Mouse (Mus musculus): ENCODE results near the gene Tom1l2. TPM values are rescaled to one million over a fixed set of nuclear protein-coding genes. Genes with fewer than 3 reads are reported as not detected.
A peak's percentile ranks its signal among the peaks of the same experiment; 100 is the strongest.

Gene Tom1l2
- polyA plus RNA-seq, 1 experiment from 2014 or later = 61.4 TPM

- H3K36me3 ChIP-seq = no peaks in the 10 kb centered on the region; the same call in 1 of the 2 replicates
- H3K4me2 ChIP-seq = peak overlapping the region; percentile 98
- H3K27me3 ChIP-seq = no peaks in the 10 kb centered on the region
- H3K4me3 ChIP-seq = peak overlapping the region; percentile 68
- WGBS = under 1% methylated on average over 42 of the region's 42 CpGs
- no peaks in the 10 kb centered on the region for H3K9me3 ChIP-seq
- H3K4me1 ChIP-seq (replicated peaks) = peaks cover 98% of the 10 kb centered on the region
- peak overlapping the region; percentile 93 for H3K9ac ChIP-seq
- peak overlapping the region; percentile 100 for H3K27ac ChIP-seq (replicated peaks)
- ATAC-seq (ENCODE audit: low read depth) = peak; percentile 58
Measured at GRCm38 (mm10) chr11:60176975-60177657, 175.6 kb downstream of the Tom1l2 start.

Small RNA genes within 50 kb of the gene (microRNA-seq; reads per million reads assigned to microRNA genes)
- not detected for gene Gm27711
- 1.0 reads per million for gene Mir6921
- gene Mir6922 = not detected

Other genes with a start within 250 kb of the Tom1l2 start
- gene Rai1, start 247.9 kb downstream of the Tom1l2 start, polyA plus RNA-seq (2015; fragmentation: Nextera tagmentation; extraction: Ambion mirVana) = 29.9 and 30.0 TPM in 2 replicates
- gene Srebf1, start 130.3 kb downstream of the Tom1l2 start, polyA plus RNA-seq (2015; fragmentation: Nextera tagmentation; extraction: Ambion mirVana) = 30.6 and 38.5 TPM in 2 replicates
- gene Drc3, start 424 bp upstream of the Tom1l2 start, polyA plus RNA-seq (2015; fragmentation: Nextera tagmentation; extraction: Ambion mirVana) = 3.8 TPM in 2 replicates
- 19.2 and 20.2 TPM in 2 replicates for gene Gid4, start 64.2 kb upstream of the Tom1l2 start, polyA plus RNA-seq (2015; fragmentation: Nextera tagmentation; extraction: Ambion mirVana)
- gene Atpaf2, start 65.6 kb upstream of the Tom1l2 start, polyA plus RNA-seq (2015; fragmentation: Nextera tagmentation; extraction: Ambion mirVana) = 39.4 and 41.2 TPM in 2 replicates
- 92.5 and 99.3 TPM in 2 replicates for gene Drg2, start 101.7 kb upstream of the Tom1l2 start, polyA plus RNA-seq (2015; fragmentation: Nextera tagmentation; extraction: Ambion mirVana)
- gene Myo15, start 116.4 kb upstream of the Tom1l2 start, polyA plus RNA-seq (2015; fragmentation: Nextera tagmentation; extraction: Ambion mirVana) = 0.15 and 0.21 TPM in 2 replicates
- gene Alkbh5, start 183.5 kb upstream of the Tom1l2 start, polyA plus RNA-seq (2015; fragmentation: Nextera tagmentation; extraction: Ambion mirVana) = 22.3 and 24.2 TPM in 2 replicates